11 mouse cellular contexts compared by ENCODE assay signal in the genomic region with DNA sequence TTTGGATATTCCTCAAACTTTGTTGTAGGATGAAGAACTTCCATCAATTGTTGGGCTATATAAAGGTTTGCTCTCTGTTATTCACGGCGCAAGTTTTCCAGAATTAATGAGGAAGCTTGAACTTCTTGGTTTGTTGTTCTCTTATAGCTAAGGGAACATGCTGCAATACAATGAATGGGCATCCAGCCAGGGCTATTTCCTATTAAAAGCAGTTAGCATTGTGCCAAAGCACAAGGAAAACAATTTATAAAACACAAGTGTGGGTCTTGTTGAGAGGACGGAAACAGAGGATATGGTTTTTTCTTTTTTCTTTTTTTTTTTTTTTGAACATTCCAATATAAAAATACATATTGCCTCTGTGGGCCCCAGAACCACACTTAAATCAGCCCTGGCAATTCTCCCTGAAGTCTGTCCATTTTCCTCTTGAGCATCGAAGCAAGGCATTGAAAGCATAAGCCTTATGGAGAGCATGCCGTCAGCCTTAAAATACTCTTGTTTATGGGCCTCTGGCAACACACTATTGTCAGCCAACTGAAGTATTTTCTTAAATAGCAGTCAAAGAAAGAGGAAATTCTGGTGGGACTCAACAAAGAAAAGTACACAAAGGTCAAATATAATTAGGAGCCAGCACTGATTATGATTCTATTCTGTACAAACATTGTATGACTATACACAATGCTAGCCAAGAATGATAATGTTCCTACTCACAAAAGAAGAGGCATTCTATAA.
A peak's percentile ranks its signal among the peaks of the same experiment; 100 is the strongest.
DNase-seq lines count a peak whose midpoint lies in the region; ATAC-seq lines count a peak whose summit lies in the region.
"Had no signal": no experiment of that assay in that cellular context is flagged by ENCODE, and none has a peak within 500 bp of the region (broad histone marks: within the 10 kb centered on the region; RNA-seq: fewer than 3 reads in every experiment).

No protein-coding gene starts in this region.

- no peaks in the 10 kb centered on the region for H3K4me1 ChIP-seq in embryonic facial prominence, embryonic 14.5 days (ENCODE audit: control insufficient read depth, insufficient read depth, low read length)
- no peaks in the 10 kb centered on the region for H3K4me1 ChIP-seq in embryonic facial prominence, embryonic 10.5 days
- no peaks in the 10 kb centered on the region for H3K4me1 ChIP-seq in midbrain, embryonic 11.5 days (ENCODE audit: control insufficient read depth, insufficient read depth, low read length)
- no peaks in the 10 kb centered on the region for H3K4me1 ChIP-seq in midbrain, embryonic 16.5 days (ENCODE audit: control insufficient read depth, insufficient read depth, low read length)
- H3K4me1 ChIP-seq in kidney, embryonic 16.5 days (ENCODE audit: insufficient read depth, low read length) = no peaks in the 10 kb centered on the region
- H3K4me1 ChIP-seq: hindbrain, embryonic 12.5 days had no signal

- no peak overlapping the region for H3K4me3 ChIP-seq in embryonic facial prominence, embryonic 14.5 days (ENCODE audit: low read depth, low read length)
- no peak overlapping the region for H3K4me3 ChIP-seq in embryonic facial prominence, embryonic 10.5 days
- H3K4me3 ChIP-seq in midbrain, embryonic 11.5 days (ENCODE audit: low read depth, low read length) = no peak overlapping the region
- H3K4me3 ChIP-seq in midbrain, embryonic 16.5 days (ENCODE audit: low read depth, low read length) = no peak overlapping the region
- H3K4me3 ChIP-seq in kidney, embryonic 16.5 days (ENCODE audit: low read length) = no peak overlapping the region
- H3K4me3 ChIP-seq: hindbrain, embryonic 12.5 days had no signal

- DNase-seq in embryonic facial prominence, embryonic 14.5 days (ENCODE audit: low spot score) = peak; percentile 82
- no peak for DNase-seq in embryonic facial prominence, embryonic 10.5 days (ENCODE audit: low spot score)
- peak; percentile 62 for DNase-seq in midbrain, embryonic 11.5 days (ENCODE audit: low spot score, missing footprints)
- no peak for DNase-seq in natural killer cell, adult 2 months (ENCODE audit: low spot score in 2 of 2)
- DNase-seq: right cerebral cortex, postnatal 14 days; thymus, postnatal 4 days had no signal

- H3K27ac ChIP-seq in embryonic facial prominence, embryonic 14.5 days (replicated peaks; ENCODE audit: low read depth, low read length) = no peak overlapping the region
- no peak overlapping the region for H3K27ac ChIP-seq in embryonic facial prominence, embryonic 10.5 days (replicated peaks)
- no peak overlapping the region for H3K27ac ChIP-seq in midbrain, embryonic 11.5 days (ENCODE audit: low read depth, low read length)
- H3K27ac ChIP-seq in midbrain, embryonic 16.5 days (ENCODE audit: low read length) = no peak overlapping the region
- no peak overlapping the region for H3K27ac ChIP-seq in kidney, embryonic 16.5 days (ENCODE audit: low read length)
- H3K27ac ChIP-seq: hindbrain, embryonic 12.5 days had no signal

- no peak overlapping the region for H3K4me2 ChIP-seq in embryonic facial prominence, embryonic 14.5 days (ENCODE audit: low read depth, low read length)
- H3K4me2 ChIP-seq in midbrain, embryonic 11.5 days = no peak overlapping the region
- no peak overlapping the region for H3K4me2 ChIP-seq in midbrain, embryonic 16.5 days (ENCODE audit: low read length)
- H3K4me2 ChIP-seq in kidney, embryonic 16.5 days (replicated peaks; ENCODE audit: low read depth, low read length) = no peak overlapping the region
- H3K4me2 ChIP-seq: hindbrain, embryonic 12.5 days had no signal

- H3K9me3 ChIP-seq in embryonic facial prominence, embryonic 14.5 days (ENCODE audit: control insufficient read depth, low read length) = no peaks in the 10 kb centered on the region
- H3K9me3 ChIP-seq in embryonic facial prominence, embryonic 10.5 days = no peaks in the 10 kb centered on the region
- no peaks in the 10 kb centered on the region for H3K9me3 ChIP-seq in midbrain, embryonic 11.5 days (ENCODE audit: control insufficient read depth, low read length)
- no peaks in the 10 kb centered on the region for H3K9me3 ChIP-seq in midbrain, embryonic 16.5 days (replicated peaks; ENCODE audit: control insufficient read depth, low read length, poor library complexity, severe bottlenecking)
- no peaks in the 10 kb centered on the region for H3K9me3 ChIP-seq in kidney, embryonic 16.5 days (ENCODE audit: low read length)
- H3K9me3 ChIP-seq: hindbrain, embryonic 12.5 days had no signal

- H3K9ac ChIP-seq in embryonic facial prominence, embryonic 14.5 days (ENCODE audit: low read depth, low read length) = no peak overlapping the region
- no peak overlapping the region for H3K9ac ChIP-seq in midbrain, embryonic 11.5 days (ENCODE audit: low read length)
- no peak overlapping the region for H3K9ac ChIP-seq in midbrain, embryonic 16.5 days (ENCODE audit: low read depth, low read length)
- H3K9ac ChIP-seq in kidney, embryonic 16.5 days (replicated peaks; ENCODE audit: low read length) = no peak overlapping the region
- H3K9ac ChIP-seq: hindbrain, embryonic 12.5 days had no signal

- no peak for ATAC-seq in embryonic facial prominence, embryonic 14.5 days (ENCODE audit: low read depth)
- ATAC-seq in midbrain, embryonic 11.5 days (ENCODE audit: low FRiP score) = no peak
- no peak for ATAC-seq in midbrain, embryonic 16.5 days
- ATAC-seq in kidney, embryonic 16.5 days (ENCODE audit: low FRiP score, low TSS enrichment) = peak; percentile 49; the same call in 1 of the 2 replicates
- no peak for ATAC-seq in frontal cortex, adult (ENCODE audit: low TSS enrichment)
- no peak for ATAC-seq in cerebellum, adult (ENCODE audit: insufficient number of reproducible peaks, low FRiP score, low TSS enrichment)

- no peaks in the 10 kb centered on the region for H3K27me3 ChIP-seq in embryonic facial prominence, embryonic 14.5 days (replicated peaks; ENCODE audit: control insufficient read depth, insufficient read depth, low read length)
- no peaks in the 10 kb centered on the region for H3K27me3 ChIP-seq in embryonic facial prominence, embryonic 10.5 days (replicated peaks; ENCODE audit: low read depth, poor library complexity, severe bottlenecking)
- H3K27me3 ChIP-seq in midbrain, embryonic 11.5 days (ENCODE audit: control insufficient read depth, insufficient read depth, low read length) = no peaks in the 10 kb centered on the region
- H3K27me3 ChIP-seq in midbrain, embryonic 16.5 days (ENCODE audit: control insufficient read depth, insufficient read depth, low read depth, low read length) = no peaks in the 10 kb centered on the region
- no peaks in the 10 kb centered on the region for H3K27me3 ChIP-seq in kidney, embryonic 16.5 days (ENCODE audit: insufficient read depth, low read length)
- H3K27me3 ChIP-seq: hindbrain, embryonic 12.5 days had no signal

- 72% methylated on average over 5 of the region's 5 CpGs for WGBS in embryonic facial prominence, embryonic 14.5 days
- 91% methylated on average over 5 of the region's 5 CpGs for WGBS in embryonic facial prominence, embryonic 10.5 days
- WGBS in midbrain, embryonic 11.5 days = 86% methylated on average over 5 of the region's 5 CpGs
- WGBS in midbrain, embryonic 16.5 days = 79% methylated on average over 5 of the region's 5 CpGs
- 65% methylated on average over 5 of the region's 5 CpGs for WGBS in kidney, embryonic 16.5 days

- no peaks in the 10 kb centered on the region for H3K36me3 ChIP-seq in embryonic facial prominence, embryonic 14.5 days (ENCODE audit: control insufficient read depth, insufficient read depth, low read length)
- no peaks in the 10 kb centered on the region for H3K36me3 ChIP-seq in embryonic facial prominence, embryonic 10.5 days (replicated peaks)
- H3K36me3 ChIP-seq in midbrain, embryonic 11.5 days (ENCODE audit: control insufficient read depth, insufficient read depth, low read length) = no peaks in the 10 kb centered on the region
- H3K36me3 ChIP-seq in midbrain, embryonic 16.5 days (ENCODE audit: control insufficient read depth, insufficient read depth, low read length) = no peaks in the 10 kb centered on the region
- H3K36me3 ChIP-seq in kidney, embryonic 16.5 days (ENCODE audit: insufficient read depth, low read length) = no peaks in the 10 kb centered on the region
- H3K36me3 ChIP-seq: hindbrain, embryonic 12.5 days had no signal

Comparison
In these comparisons a context has a peak if more than half of its experiments do, and no peak if none do; other contexts are left out.
1. DNase-seq: peak in embryonic facial prominence, embryonic 14.5 days (single experiment) and midbrain, embryonic 11.5 days (single experiment); none in embryonic facial prominence, embryonic 10.5 days (single experiment) and natural killer cell, adult 2 months (0 of 2).